Mouse (Mus musculus) spleen, adult 12 weeks (tissue): Measurements from ENCODE around the gene Cnst.
"Not testable (repeated sequence)": the region's sequence is repeated elsewhere in the genome, so short reads cannot be mapped to it uniquely, and the experiment has no call there.

ENCODE experiments used
- DNase-seq: peaks from one replicate; pipeline ENCODE4 v3.0.0; 2022; ENCODE audit warnings: low spot score

Cnst gene

DNA sequence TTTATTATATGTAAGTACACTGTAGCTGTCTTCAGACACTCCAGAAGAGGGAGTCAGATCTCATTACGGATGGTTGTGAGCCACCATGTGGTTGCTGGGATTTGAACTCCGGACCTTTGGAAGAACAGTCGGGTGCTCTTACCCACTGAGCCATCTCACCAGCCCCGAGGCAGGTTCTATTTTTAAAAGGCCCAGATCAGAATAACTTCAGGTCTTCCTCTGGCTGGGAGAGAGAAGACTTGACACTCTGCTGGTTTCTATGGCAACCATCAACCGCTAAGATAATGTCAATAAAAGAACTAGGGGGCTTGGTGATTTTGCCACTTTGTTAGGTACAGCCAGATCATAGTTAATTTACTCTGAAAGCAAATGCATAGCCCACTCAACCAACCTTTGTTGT lies 102.5 kb downstream of the Cnst start:
- not testable (repeated sequence) for DNase-seq

DNA sequence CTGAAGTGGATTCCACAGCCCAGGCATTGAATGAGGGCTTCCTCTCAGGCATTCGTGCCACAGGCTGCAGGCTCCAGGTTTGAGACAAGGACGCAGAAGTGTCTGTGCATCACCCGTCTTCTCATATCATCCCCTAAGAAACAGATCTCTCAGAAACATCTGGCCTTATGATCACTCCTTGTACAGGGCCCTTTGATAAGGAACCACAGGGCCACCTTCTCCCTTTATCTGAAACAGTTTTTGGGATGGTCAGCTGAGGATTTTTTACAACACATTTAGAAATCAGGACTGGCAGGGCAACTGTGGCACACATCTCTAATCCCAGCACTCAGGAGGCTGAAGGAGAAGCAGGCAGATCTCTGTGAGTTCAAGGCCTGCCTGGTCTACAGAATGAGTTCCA lies 103.2 kb downstream of the Cnst start:
- no peak for DNase-seq

DNA sequence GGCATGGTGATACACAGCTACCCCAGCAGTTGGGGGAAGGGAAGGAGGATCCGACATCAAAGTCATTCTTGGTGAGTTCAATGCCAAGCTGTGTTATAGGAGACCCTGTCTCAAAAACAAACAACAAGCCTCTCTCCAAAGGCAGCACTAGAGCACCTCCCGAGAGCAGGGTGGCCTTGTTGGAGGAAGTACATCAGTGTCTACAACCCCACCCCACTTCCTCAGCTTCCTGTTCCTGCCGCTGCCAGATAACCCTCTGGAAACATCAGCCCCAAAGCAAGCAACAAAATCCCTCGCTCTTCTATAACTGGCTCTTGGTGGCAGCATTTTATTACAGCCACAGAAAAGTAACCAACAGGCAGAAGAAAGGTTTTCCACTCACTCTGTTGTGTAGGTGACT lies 104.1 kb downstream of the Cnst start:
- DNase-seq: no peak

DNA sequence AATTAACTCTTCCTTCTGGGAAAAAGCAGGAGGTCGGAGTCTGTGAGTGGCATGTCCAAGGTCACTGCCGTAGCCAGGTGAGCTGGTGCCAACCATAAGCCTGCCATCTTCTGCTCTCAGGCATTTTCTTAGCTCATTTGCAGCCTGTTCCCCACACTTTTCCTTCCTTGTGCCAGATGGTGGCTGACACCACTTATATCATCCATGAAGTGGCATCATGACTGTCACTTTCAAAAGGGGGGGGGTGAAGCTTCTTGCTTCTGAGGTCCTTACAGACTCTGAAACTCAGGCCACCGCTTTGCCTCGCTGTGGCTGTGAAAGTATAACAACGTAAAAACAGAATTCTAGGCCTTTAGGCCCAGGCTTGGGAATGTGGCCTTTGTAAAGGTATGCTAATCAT lies 105.1 kb downstream of the Cnst start:
- no peak for DNase-seq

DNA sequence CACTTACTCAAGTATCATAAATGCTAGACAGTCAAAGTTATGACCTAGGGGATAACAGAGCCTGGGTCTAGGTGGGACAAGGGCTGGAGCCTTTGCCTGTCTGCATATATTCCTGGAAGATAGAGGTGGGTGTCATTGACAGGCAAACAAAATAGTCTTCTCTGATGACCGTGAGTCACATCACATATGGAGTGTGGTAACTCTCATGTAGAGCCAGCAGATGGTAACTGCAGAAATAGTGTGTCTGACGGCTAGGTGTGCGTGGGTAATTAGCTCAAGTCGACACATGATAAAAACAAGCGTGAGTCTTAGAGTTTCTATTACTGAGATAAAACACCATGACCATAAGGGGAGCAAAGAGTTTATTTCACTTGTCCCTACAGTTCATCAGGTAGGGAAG lies 116.9 kb downstream of the Cnst start:
- DNase-seq: no peak

DNA sequence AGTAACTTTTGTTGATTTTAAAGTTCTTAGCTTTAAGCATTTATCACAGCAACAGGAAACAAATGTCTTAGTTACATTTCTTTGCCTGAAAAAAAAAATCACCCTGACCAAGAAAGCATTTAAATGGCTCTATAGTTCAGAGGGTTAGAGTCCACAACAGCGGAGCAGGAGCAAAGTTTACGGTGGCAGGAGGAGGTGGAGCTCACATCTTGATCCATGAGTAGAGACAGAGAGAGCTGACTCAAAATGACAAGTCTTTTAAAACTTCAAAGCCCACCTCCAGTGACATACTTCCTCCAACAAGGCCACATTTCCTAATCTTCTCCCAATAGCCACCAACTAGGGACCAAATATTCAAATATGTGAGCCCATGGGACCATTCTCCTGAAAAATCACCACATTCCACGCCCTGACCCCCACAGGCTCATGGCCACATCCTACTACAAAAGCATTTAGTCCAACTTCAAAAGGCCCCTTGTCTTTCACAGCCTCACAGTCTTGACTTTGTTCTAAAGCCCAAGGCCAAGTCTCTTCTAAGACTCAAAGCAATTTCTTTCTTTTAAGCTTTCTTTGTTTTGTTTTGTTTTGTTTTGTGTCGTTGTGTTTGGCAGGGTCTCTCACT lies 118.2 kb downstream of the Cnst start:
- DNase-seq: no peak

DNA sequence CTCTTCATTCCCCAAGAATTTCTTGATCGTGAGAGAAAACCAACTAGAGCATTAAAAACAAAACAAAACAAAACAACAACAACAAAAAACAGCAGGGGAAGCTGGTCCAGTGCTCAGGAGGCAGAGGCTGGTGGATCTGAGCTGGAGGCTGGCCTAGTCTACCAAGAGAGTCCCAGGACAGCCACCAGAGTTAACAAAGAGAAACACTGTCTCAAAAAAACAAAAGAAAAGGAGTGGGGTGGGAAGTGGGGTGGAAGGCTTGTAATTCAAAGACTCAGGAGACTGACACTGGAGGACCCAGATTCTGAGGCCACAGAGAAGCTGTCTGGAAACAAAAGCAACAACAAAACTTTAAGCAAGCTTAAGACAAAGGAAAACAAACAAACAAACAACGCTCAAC lies 120.8 kb downstream of the Cnst start:
- no peak for DNase-seq

DNA sequence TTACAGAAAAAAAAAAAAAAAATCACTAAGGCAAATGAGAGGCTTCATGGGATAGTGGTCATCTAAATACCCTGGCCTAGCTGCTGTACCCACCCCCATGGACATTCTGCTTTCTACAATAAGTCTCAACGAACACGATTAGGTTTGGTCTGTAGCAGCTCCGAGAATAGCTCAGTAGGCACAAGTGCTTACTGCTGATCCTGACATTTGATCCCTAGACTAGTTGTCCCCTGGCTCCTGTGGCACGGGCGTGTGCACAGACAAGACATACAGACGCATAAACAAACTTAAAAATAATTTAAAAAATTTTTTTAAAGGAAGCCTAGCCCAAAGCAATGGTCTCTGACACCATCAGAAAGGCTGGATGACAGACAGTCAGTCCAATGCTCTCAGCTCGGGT lies 121.3 kb downstream of the Cnst start:
- DNase-seq: no peak

DNA sequence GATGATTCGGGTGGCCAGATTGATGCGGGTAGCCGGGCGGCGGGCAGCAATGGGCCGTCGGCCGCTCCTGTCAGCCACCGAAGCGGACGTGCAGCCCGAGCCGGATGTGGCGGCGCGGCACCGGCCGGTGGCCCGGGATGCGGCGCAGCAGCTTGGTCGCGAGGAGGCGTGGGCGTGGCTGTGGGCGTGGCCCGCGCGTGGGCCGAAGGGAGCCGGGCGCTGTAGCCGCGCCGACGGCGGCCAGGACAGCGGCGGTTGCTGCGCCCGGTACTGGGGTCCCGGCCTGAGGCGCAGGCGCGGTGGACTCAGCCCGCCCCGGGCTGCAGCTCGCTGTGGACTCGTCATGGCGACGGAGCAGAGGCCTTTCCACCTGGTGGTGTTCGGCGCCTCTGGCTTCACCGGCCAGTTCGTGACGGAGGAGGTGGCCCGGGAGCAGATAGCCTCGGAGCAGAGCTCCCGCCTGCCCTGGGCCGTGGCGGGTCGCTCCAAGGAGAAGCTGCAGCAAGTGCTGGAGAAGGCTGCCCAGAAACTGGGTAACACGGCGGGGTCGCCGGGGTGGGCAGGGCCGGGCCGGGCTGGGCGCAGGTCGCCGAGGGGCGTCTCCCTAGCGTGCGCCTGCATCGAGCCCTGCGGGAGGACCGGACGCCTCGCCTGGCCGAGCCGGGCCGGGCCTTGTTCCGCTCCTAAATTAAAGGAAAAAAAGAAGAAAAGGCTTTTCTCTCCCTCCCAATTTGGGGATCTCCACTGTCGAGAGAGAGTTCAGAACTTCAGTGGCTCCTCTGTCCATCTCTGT lies 122.0 kb downstream of the Cnst start, which contains the start of gene Sccpdh:
Gene Sccpdh (plus strand): TSS at position 198 of the 793 bp plus-strand sequence.
- peak; percentile 48 for DNase-seq

DNA sequence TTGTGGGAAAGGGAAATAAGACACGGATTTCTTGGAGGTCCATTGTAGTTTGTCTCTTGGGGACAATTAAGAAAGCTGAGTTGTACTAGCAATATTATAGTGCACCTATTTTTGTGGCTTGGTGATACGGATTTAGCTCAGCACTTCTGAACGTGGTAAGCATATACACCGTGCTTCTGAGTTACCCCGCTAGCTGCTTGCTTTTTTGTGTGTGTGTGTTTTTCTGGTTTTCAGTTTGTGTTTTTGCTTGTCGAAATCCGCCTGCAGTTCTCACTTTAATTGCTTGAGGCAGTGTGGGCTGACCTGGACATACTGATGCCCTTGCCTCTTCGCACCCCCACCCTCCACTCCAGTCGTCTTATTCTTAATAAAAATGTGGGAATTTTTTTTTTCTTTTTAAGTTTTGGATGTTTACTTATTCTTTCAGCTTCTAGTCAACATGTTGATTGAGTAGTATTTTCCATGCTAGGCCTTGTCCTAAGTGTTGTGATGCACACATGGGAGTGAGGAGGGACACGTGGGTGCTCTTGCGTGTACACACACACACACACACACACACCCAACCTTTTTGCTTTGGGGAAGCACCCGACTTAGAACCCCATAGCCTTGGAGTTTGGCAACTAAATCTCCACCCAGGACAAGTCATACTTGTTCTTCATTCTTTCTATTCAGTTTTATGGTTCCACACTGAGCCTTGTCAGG lies 122.8 kb downstream of the Cnst start:
- no peak for DNase-seq

DNA sequence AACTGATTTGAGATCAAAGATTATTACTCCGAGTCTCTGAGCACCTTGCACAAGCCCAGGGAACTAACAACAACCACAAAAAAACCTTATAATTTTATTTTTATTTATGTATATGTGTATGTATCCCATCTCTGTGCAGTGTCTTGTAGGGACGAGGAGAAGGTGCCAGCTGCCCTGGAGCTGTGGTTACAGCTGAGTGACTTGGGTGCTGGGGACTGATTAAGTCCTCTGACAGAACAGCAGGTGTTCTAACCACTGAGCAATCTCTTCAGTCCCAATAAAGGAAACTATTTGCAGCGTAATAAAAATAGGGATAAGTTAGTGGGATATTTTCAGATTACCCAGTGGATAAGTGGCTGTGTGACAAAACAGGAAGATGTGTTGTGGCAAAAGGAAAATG lies 128.2 kb downstream of the Cnst start:
- DNase-seq: no peak

DNA sequence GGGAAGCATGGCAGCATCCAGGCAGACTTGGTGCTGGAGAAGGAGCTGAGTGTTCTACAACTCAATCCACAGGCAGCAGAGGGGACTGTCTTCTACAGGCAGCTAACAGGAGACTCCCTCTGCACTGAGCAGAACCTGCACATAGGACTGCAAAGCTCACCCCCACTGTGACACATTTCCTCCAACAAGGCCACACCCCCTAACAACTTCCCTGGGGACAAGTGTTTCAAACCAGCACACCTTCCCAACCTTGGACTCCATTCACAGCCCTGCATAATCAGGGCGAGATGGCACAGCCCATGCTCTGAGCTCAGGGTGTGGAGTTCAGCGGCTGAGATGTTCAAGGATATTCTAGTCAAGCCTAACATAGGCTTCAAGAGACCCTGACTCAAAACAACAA lies 130.9 kb downstream of the Cnst start:
- DNase-seq: no peak
